Mouse (Mus musculus) CD4-positive helper T cell, adult 2 months (primary cell): ENCODE results near the gene Ctu1.
A peak's percentile ranks its signal among the peaks of the same experiment; 100 is the strongest.
"Not testable (repeated sequence)": the region's sequence is repeated elsewhere in the genome, so short reads cannot be mapped to it uniquely, and the experiment has no call there.

Experiments
- DNase-seq: peaks from one replicate; pipeline ENCODE4 v3.0.0-alpha.2; 2012; ENCODE audit warnings: low read depth, missing footprints, low spot score

The Ctu1 gene

GRCm38 (mm10) chr7:43678517-43678916 is 6.7 kb downstream of the Ctu1 start:
- peak; percentile 20 for DNase-seq

GRCm38 (mm10) chr7:43680960-43681359 is 9.1 kb downstream of the Ctu1 start:
- peak; percentile 50 for DNase-seq

GRCm38 (mm10) chr7:43682511-43682910 is 10.7 kb downstream of the Ctu1 start:
- DNase-seq, result not testable (repeated sequence)

- DNase-seq, result no peak
Observed at GRCm38 (mm10) chr7:43685088-43685487, 13.3 kb downstream of the Ctu1 start.

GRCm38 (mm10) chr7:43690118-43690517 is 18.3 kb downstream of the Ctu1 start, which contains the start of gene Klk14:
Klk14 (plus strand) TSS chr7:43690418.
- no peak for DNase-seq

- DNase-seq, result no peak
Observed at GRCm38 (mm10) chr7:43710031-43710430, 38.2 kb downstream of the Ctu1 start.

- DNase-seq, result no peak
Observed at GRCm38 (mm10) chr7:43712267-43712666, 40.5 kb downstream of the Ctu1 start, which contains the start of gene Klk13. Klk13 (plus strand) TSS chr7:43712567.

GRCm38 (mm10) chr7:43712917-43713316 is 41.1 kb downstream of the Ctu1 start:
- DNase-seq, result no peak

- no peak for DNase-seq
Observed at GRCm38 (mm10) chr7:43713741-43714351, 42.0 kb downstream of the Ctu1 start.
